Mouse (Mus musculus): Measurements from ENCODE around the gene Hist1h2ao. TPM values are rescaled to one million over a fixed set of nuclear protein-coding genes. Genes with fewer than 3 reads are reported as not detected.
"Not testable (repeated sequence)": the region's sequence is repeated elsewhere in the genome, so short reads cannot be mapped to it uniquely, and the experiment has no call there.

The Hist1h2ao gene
- polyA plus RNA-seq, 1 experiment: not detected

- H3K27ac ChIP-seq (ENCODE audit: insufficient read depth, low read depth, low read length): peak within 1 kb of the TSS; percentile 64
- WGBS: under 1% methylated on average over 16 of the region's 20 CpGs
- 0 out of 2 replicates have a peak, but pooled peaks cover 2% of the 10 kb centered on the region for H3K4me1 ChIP-seq (ENCODE audit: control insufficient read depth, insufficient read depth, insufficient read length, low read length)
- H3K27me3 ChIP-seq (ENCODE audit: control insufficient read depth, insufficient read depth, low read length): no peaks in the 10 kb centered on the region
- TF ChIP-seq POLR2A (IDR thresholded peaks at IDR 0.05; ENCODE audit: low read depth, low read length) (no peak), CTCF (IDR thresholded peaks at IDR 0.05; ENCODE audit: extremely low read depth, insufficient read length, insufficient replicate concordance, low read depth, low read length) (no peak)
- peak within 1 kb of the TSS; percentile 57 for H3K4me3 ChIP-seq (ENCODE audit: low read depth, low read length)
- no peaks in the 10 kb centered on the region for H3K36me3 ChIP-seq (ENCODE audit: control insufficient read depth, insufficient read depth, low read length)
These were observed 27.0 kb upstream of the Hist1h2ao start, which contains the start of gene Hist1h3i for GRCm38 (mm10) chr13:21783255-21783617. TSS of gene Hist1h3i (minus strand) at chr13:21783370.

- peak overlapping the region; percentile 20; the same call in 1 of the 2 replicates for H3K27ac ChIP-seq (ENCODE audit: insufficient read depth, low read depth, low read length)
- whole genome bisulfite sequencing: 2% methylated on average over 9 of the region's 9 CpGs
- 0 out of 2 replicates have a peak, but pooled peaks cover 2% of the 10 kb centered on the region for H3K4me1 ChIP-seq (ENCODE audit: control insufficient read depth, insufficient read depth, insufficient read length, low read length)
- H3K4me3 ChIP-seq (ENCODE audit: low read depth, low read length): no peak overlapping the region
- TF ChIP-seq POLR2A (IDR thresholded peaks at IDR 0.05; ENCODE audit: low read depth, low read length) (no peak), CTCF (IDR thresholded peaks at IDR 0.05; ENCODE audit: extremely low read depth, insufficient read length, insufficient replicate concordance, low read depth, low read length) (no peak)
- H3K27me3 ChIP-seq (ENCODE audit: control insufficient read depth, insufficient read depth, low read length): no peaks in the 10 kb centered on the region
- H3K36me3 ChIP-seq (ENCODE audit: control insufficient read depth, insufficient read depth, low read length): no peaks in the 10 kb centered on the region
These were observed 26.5 kb upstream of the Hist1h2ao start for GRCm38 (mm10) chr13:21783734-21784161.

DNA sequence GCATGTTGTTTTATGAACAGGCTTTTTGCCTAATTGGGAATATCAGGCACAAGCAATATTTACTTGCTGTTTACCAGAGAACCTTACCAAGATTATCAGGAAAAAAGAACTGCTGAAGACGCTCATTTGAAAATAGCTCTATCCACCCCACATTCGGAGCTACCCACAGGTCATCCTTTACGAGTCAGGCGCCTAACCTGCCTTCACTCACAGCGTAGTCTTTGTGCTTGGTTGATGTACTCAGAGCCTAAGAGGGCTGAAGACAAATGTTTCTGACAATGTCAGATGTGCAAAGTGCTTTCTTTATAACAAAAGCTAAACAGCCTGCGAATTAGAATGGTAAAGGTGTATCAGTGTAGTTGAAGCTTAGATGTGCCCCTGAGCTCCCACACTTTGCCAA is 26.0 kb upstream of the Hist1h2ao start:
- 69% methylated on average over 6 of the region's 6 CpGs for WGBS
- Histone ChIP-seq H3K27ac (ENCODE audit: insufficient read depth, low read depth, low read length) (no peak overlapping the region), H3K4me3 (ENCODE audit: low read depth, low read length) (no peak overlapping the region)

GRCm38 (mm10) chr13:21786189-21786898 is 23.9 kb upstream of the Hist1h2ao start:
- Histone ChIP-seq H3K4me3 (ENCODE audit: low read depth, low read length) (peak overlapping the region; percentile 60), H3K27me3 (ENCODE audit: control insufficient read depth, insufficient read depth, low read length) (no peaks in the 10 kb centered on the region), H3K36me3 (ENCODE audit: control insufficient read depth, insufficient read depth, low read length) (no peaks in the 10 kb centered on the region), H3K27ac (ENCODE audit: insufficient read depth, low read depth, low read length) (peak overlapping the region; percentile 75), H3K4me1 (ENCODE audit: control insufficient read depth, insufficient read depth, insufficient read length, low read length) (no peaks in the 10 kb centered on the region)
- WGBS: 9% methylated on average over 8 of the region's 8 CpGs
- TF ChIP-seq POLR2A (IDR thresholded peaks at IDR 0.05; ENCODE audit: low read depth, low read length) (no peak), CTCF (IDR thresholded peaks at IDR 0.05; ENCODE audit: extremely low read depth, insufficient read length, insufficient replicate concordance, low read depth, low read length) (no peak)

More for the DNA sequence above, 26.0 kb upstream of the Hist1h2ao start:
- no peaks in the 10 kb centered on the region for H3K27me3 ChIP-seq (ENCODE audit: control insufficient read depth, insufficient read depth, low read length)
- no peak for TF ChIP-seq CTCF (IDR thresholded peaks at IDR 0.05; ENCODE audit: extremely low read depth, insufficient read length, insufficient replicate concordance, low read depth, low read length)
- H3K4me1 ChIP-seq (ENCODE audit: control insufficient read depth, insufficient read depth, insufficient read length, low read length): 0 out of 2 replicates have a peak, but pooled peaks cover 2% of the 10 kb centered on the region
- no peaks in the 10 kb centered on the region for H3K36me3 ChIP-seq (ENCODE audit: control insufficient read depth, insufficient read depth, low read length)

- not testable (repeated sequence) for H3K36me3 ChIP-seq (ENCODE audit: control insufficient read depth, insufficient read depth, low read length); H3K27me3 ChIP-seq (ENCODE audit: control insufficient read depth, insufficient read depth, low read length); H3K4me1 ChIP-seq (ENCODE audit: control insufficient read depth, insufficient read depth, insufficient read length, low read length)
- H3K27ac ChIP-seq (ENCODE audit: insufficient read depth, low read depth, low read length): peak within 1 kb of the TSS; percentile 75
- H3K4me3 ChIP-seq (ENCODE audit: low read depth, low read length): peak within 1 kb of the TSS; percentile 65
- under 1% methylated on average over 43 of the region's 63 CpGs for WGBS
These were observed 23.2 kb upstream of the Hist1h2ao start, which contains the start of the genes Hist1h2an and Hist1h2bp for GRCm38 (mm10) chr13:21786899-21787629. TSS of gene Hist1h2an (minus strand) at chr13:21787218. TSS of gene Hist1h2bp (plus strand) at chr13:21787461.

DNA sequence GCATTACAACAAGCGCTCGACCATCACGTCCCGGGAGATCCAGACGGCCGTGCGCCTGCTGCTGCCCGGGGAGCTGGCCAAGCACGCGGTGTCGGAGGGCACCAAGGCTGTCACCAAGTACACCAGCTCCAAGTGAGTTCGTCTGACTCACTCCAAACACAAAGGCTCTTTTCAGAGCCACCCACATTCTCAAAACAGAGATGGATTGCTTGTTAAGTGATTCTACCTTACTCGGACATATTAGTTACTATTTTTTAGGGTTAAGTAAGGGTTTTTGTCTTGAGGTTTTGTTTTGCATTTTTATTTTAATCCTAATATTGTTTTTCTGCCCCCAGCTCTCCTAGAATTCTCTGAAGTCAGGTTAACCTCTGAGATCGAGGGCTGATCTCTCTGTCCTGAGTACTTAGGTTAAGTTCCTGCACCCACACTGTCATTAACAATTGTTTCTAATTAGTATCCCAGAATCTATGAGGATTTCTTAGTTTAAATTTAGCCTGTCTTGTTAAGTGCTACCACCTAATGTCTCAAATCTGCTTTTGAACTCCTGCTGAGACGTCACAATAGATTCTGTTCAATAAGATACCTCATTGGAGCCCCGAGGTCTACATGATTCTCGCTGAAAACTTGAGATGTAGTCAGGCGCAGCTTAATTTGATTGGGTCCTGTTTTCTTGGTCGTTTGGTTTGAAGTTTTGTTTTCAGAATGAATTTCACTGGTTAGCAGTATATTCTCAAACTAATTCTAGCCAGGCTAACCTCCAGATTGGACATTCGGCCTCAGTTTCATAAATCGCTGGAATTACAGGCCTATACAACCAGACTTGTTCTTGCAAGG is 22.3 kb upstream of the Hist1h2ao start:
- no peaks in the 10 kb centered on the region for H3K4me1 ChIP-seq (ENCODE audit: control insufficient read depth, insufficient read depth, insufficient read length, low read length)
- no peaks in the 10 kb centered on the region for H3K36me3 ChIP-seq (ENCODE audit: control insufficient read depth, insufficient read depth, low read length)
- H3K27ac ChIP-seq (ENCODE audit: insufficient read depth, low read depth, low read length): no peak overlapping the region
- H3K4me3 ChIP-seq (ENCODE audit: low read depth, low read length): peak overlapping the region; percentile 33
- 31% methylated on average over 18 of the region's 21 CpGs for WGBS
- TF ChIP-seq CTCF (IDR thresholded peaks at IDR 0.05; ENCODE audit: extremely low read depth, insufficient read length, insufficient replicate concordance, low read depth, low read length) (no peak), POLR2A (IDR thresholded peaks at IDR 0.05; ENCODE audit: low read depth, low read length) (no peak)
- no peaks in the 10 kb centered on the region for H3K27me3 ChIP-seq (ENCODE audit: control insufficient read depth, insufficient read depth, low read length)

All from small intestine, adult 2 months (tissue).